ENCODE assay signal across 18 mouse cellular contexts in genomic region chr2:156605971-156606370, GRCm38 (mm10).
"Had no signal": no experiment of that assay in that cellular context is flagged by ENCODE, and none has a peak within 500 bp of the region (broad histone marks: within the 10 kb centered on the region; RNA-seq: fewer than 3 reads in every experiment).

No protein-coding gene starts in this region.

- H3K4me3 ChIP-seq: layer of hippocampus, adult 2 months; liver, embryonic 13.5 days; midbrain, embryonic 12.5 days; midbrain, embryonic 15.5 days; neural tube, embryonic 12.5 days; neural tube, embryonic 15.5 days had no signal

- H3K9me3 ChIP-seq: liver, embryonic 13.5 days; midbrain, embryonic 12.5 days; midbrain, embryonic 15.5 days; neural tube, embryonic 12.5 days; neural tube, embryonic 15.5 days had no signal

- DNase-seq: kidney, adult 9 months; kidney, postnatal 14 days; layer of hippocampus, adult 9-11 months; liver, embryonic 13.5 days; lung, embryonic 14.5 days; right cerebral cortex, adult 18-20 months; right cerebral cortex, postnatal 14 days; right cerebral cortex, postnatal 4 days; thymus, adult 2 months; thymus, postnatal 14 days; thymus, postnatal 4 days had no signal

- H3K4me1 ChIP-seq: liver, embryonic 13.5 days; midbrain, embryonic 12.5 days; midbrain, embryonic 15.5 days; neural tube, embryonic 12.5 days; neural tube, embryonic 15.5 days had no signal

- H3K27me3 ChIP-seq: midbrain, embryonic 15.5 days; neural tube, embryonic 12.5 days had no signal

- H3K27ac ChIP-seq: layer of hippocampus, adult 2 months; liver, embryonic 13.5 days; macrophage; midbrain, embryonic 12.5 days; midbrain, embryonic 15.5 days; neural tube, embryonic 12.5 days; neural tube, embryonic 15.5 days; stomach, postnatal 0 days had no signal

- H3K36me3 ChIP-seq: liver, embryonic 13.5 days; midbrain, embryonic 12.5 days; midbrain, embryonic 15.5 days; neural tube, embryonic 12.5 days; neural tube, embryonic 15.5 days had no signal
